Mouse (Mus musculus) liver, embryonic 11.5 days (tissue): Measurements from ENCODE around the gene Gatm. TPM values are rescaled to one million over a fixed set of nuclear protein-coding genes. Genes with fewer than 3 reads are reported as not detected.

Source experiments
- ATAC-seq: fragments of 200-750 bp; cut with Nextera tagmentation; replicated peaks from 2 replicates; pipeline ENCODE4 v1.8.0; 2017; ENCODE audit warnings: moderate number of reproducible peaks, mild to moderate bottlenecking, moderate TSS enrichment, moderate library complexity; ENCODE audit not compliant: low FRiP score
- DNase-seq: peaks from one replicate; pipeline ENCODE4 v3.0.0-alpha.2; 2017; ENCODE audit warnings: low spot score
- H3K27ac ChIP-seq: fragments of 300-500 bp; sonication (generic); 2 replicates; pipeline ENCODE4 v1.5.1; 2014; ENCODE audit warnings: mild to moderate bottlenecking, low read depth, low read length, control low read depth
- H3K27me3 ChIP-seq: fragments of 300-500 bp; sonication (generic); replicated peaks from 2 replicates; pipeline ENCODE4 v1.6.1; 2014; ENCODE audit warnings: low read length, mixed read lengths; ENCODE audit not compliant: control insufficient read depth, insufficient read depth
- H3K36me3 ChIP-seq: fragments of 300-500 bp; sonication (generic); 2 replicates; pipeline ENCODE4 v1.6.1; 2014; ENCODE audit warnings: mild to moderate bottlenecking, low read length, moderate library complexity, mixed read lengths; ENCODE audit not compliant: control insufficient read depth, insufficient read depth
- H3K4me1 ChIP-seq: fragments of 300-500 bp; sonication (generic); replicated peaks from 2 replicates; pipeline ENCODE4 v1.6.1; 2014; ENCODE audit warnings: low read length, mixed read lengths; ENCODE audit not compliant: control insufficient read depth, insufficient read depth
- H3K4me2 ChIP-seq: fragments of 300-500 bp; sonication (generic); 2 replicates; pipeline ENCODE4 v1.6.1; 2014; ENCODE audit warnings: mild to moderate bottlenecking, control low read depth, moderate library complexity
- H3K4me3 ChIP-seq: fragments of 300-500 bp; sonication (generic); 2 replicates; pipeline ENCODE4 v1.5.1; 2014; ENCODE audit warnings: low read depth, low read length, control low read depth
- H3K9ac ChIP-seq: fragments of 300-500 bp; sonication (generic); 2 replicates; pipeline ENCODE4 v1.6.1; 2014; ENCODE audit warnings: low read depth, low read length, control low read depth
- H3K9me3 ChIP-seq: fragments of 300-500 bp; sonication (generic); 2 replicates; pipeline ENCODE4 v1.6.1; 2016; ENCODE audit warnings: low read length, inconsistent platforms, mixed read lengths; ENCODE audit not compliant: control insufficient read depth
- WGBS: fragments of 180-500 bp; shearing (Covaris S2); extraction: QIAGEN DNeasy Blood & Tissue Kit; methylation state at CpG from one replicate; pipeline ENCODE4 v1.1.7; 2014; 5-methylcytosine and 5-hydroxymethylcytosine counted together
- polyA plus RNA-seq: library from polyadenylated mRNA; unstranded; fragments of >200 nt; fragmentation: Nextera tagmentation; extraction: Ambion mirVana; gene quantifications from 2 replicates; pipeline ENCODE4 v1.2.1, GENCODE M21; 2014

The Gatm gene
- polyA plus RNA-seq, 1 experiment from 2014 or later = 24.5 TPM

- Histone ChIP-seq H3K27ac (no peak overlapping the region), H3K4me2 (no peak overlapping the region), H3K4me3 (no peak overlapping the region), H3K9ac (no peak overlapping the region), H3K36me3 (no peaks in the 10 kb centered on the region), H3K4me1 (no peaks in the 10 kb centered on the region), H3K9me3 (no peaks in the 10 kb centered on the region), H3K27me3 (no peaks in the 10 kb centered on the region)
- no peak for DNase-seq
- 57% methylated on average over 11 of the region's 11 CpGs for WGBS
- no peak for ATAC-seq
These were observed 35.6 kb downstream of the Gatm start for GRCm38 (mm10) chr2:122575470-122575869.

DNA sequence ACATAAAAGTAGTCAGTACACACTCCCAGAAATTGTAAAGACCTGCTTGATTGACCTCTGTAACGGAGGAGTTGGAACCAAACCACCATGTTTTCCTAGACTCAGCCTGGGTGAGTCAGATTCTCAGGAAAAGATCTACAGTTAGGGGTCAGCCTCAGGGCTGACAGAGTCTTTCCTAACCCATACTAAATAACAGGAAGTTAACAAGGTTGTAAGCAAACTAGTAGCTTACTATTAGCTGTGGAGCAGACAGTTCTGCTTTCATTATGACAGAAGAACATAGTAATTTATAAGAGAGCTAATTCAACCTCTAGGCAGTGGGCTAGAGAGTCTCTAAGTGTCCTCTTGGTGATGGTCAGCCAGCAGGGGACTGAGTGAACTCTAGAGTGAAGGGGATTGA lies 38.7 kb downstream of the Gatm start:
- H3K27me3 ChIP-seq = no peaks in the 10 kb centered on the region
- no peaks in the 10 kb centered on the region for H3K4me1 ChIP-seq
- H3K4me3 ChIP-seq = no peak overlapping the region
- WGBS = 43% methylated on average over 1 of the region's 1 CpGs
- DNase-seq (no peak), ATAC-seq (no peak)
- no peak overlapping the region for H3K27ac ChIP-seq
- no peak overlapping the region for H3K9ac ChIP-seq
- H3K9me3 ChIP-seq = no peaks in the 10 kb centered on the region
- no peak overlapping the region for H3K4me2 ChIP-seq
- H3K36me3 ChIP-seq = no peaks in the 10 kb centered on the region

- DNase-seq (no peak), ATAC-seq (no peak)
- whole genome bisulfite sequencing = 75% methylated on average over 4 of the region's 4 CpGs
- H3K9ac ChIP-seq = no peak overlapping the region
- no peaks in the 10 kb centered on the region for H3K36me3 ChIP-seq
- no peaks in the 10 kb centered on the region for H3K9me3 ChIP-seq
- no peaks in the 10 kb centered on the region for H3K4me1 ChIP-seq
- H3K4me3 ChIP-seq = no peak overlapping the region
- H3K27ac ChIP-seq = no peak overlapping the region
- no peak overlapping the region for H3K4me2 ChIP-seq
- no peaks in the 10 kb centered on the region for H3K27me3 ChIP-seq
These were observed 39.8 kb downstream of the Gatm start for GRCm38 (mm10) chr2:122571326-122571725.

- Histone ChIP-seq H3K4me2 (no peak overlapping the region), H3K4me1 (no peaks in the 10 kb centered on the region), H3K4me3 (no peak overlapping the region), H3K9me3 (no peaks in the 10 kb centered on the region), H3K36me3 (no peaks in the 10 kb centered on the region), H3K27ac (no peak overlapping the region), H3K27me3 (no peaks in the 10 kb centered on the region), H3K9ac (no peak overlapping the region)
- WGBS = 65% methylated on average over 4 of the region's 4 CpGs
- ATAC-seq (no peak), DNase-seq (no peak)
These were observed 40.7 kb downstream of the Gatm start for GRCm38 (mm10) chr2:122570430-122570829.

DNA sequence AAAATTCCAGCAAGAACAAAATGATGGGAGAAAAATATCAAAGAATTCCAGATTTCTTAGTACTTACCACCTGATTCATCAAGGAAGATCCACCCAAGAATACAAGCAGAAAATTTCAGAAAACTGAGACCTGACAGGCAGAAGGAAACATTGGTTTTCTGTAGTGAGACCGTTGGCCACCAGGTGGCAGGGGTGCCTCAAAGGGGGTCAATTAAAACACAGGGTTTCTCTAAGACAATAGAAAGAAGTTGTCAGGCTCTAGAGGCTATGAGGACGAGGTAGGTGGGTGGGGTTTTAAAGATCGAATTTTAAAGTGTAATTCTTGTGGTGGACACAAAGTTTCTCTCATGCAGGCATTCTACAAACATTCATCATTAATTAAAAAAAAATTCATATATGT lies 41.7 kb downstream of the Gatm start:
- H3K4me2 ChIP-seq = no peak overlapping the region
- no peak overlapping the region for H3K9ac ChIP-seq
- peak; percentile 44 for DNase-seq
- no peaks in the 10 kb centered on the region for H3K27me3 ChIP-seq
- H3K9me3 ChIP-seq = no peaks in the 10 kb centered on the region
- H3K4me1 ChIP-seq = no peaks in the 10 kb centered on the region
- H3K27ac ChIP-seq = no peak overlapping the region
- no peak overlapping the region for H3K4me3 ChIP-seq
- 12% methylated on average over 3 of the region's 3 CpGs for WGBS
- no peak for ATAC-seq
- no peaks in the 10 kb centered on the region for H3K36me3 ChIP-seq

DNA sequence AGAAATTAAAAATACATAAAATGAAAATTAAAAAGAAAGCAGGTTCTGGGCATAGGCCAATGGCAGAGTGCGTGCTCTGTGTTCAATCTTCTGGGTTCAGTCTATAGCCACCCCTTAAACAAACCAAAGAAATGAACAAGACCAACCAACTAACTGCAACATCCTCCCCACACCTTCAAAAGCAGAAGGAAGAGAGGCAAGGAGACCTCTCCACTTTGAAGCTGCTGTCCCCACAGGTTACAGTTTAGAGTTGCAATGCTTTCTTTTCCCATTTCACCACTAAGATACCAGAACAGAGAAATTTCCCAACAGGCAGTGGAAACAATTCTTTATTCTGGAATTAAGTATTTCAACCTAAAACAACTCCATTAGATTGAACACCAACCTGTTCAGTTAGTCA lies 48.9 kb downstream of the Gatm start:
- H3K4me2 ChIP-seq = no peak overlapping the region
- no peaks in the 10 kb centered on the region for H3K9me3 ChIP-seq
- H3K27ac ChIP-seq = no peak overlapping the region
- ATAC-seq = no peak
- no peak overlapping the region for H3K4me3 ChIP-seq
- H3K9ac ChIP-seq = no peak overlapping the region
- no peaks in the 10 kb centered on the region for H3K27me3 ChIP-seq
- H3K4me1 ChIP-seq = no peaks in the 10 kb centered on the region
- 86% methylated on average over 1 of the region's 1 CpGs for WGBS
- DNase-seq = no peak
- H3K36me3 ChIP-seq = no peaks in the 10 kb centered on the region

DNA sequence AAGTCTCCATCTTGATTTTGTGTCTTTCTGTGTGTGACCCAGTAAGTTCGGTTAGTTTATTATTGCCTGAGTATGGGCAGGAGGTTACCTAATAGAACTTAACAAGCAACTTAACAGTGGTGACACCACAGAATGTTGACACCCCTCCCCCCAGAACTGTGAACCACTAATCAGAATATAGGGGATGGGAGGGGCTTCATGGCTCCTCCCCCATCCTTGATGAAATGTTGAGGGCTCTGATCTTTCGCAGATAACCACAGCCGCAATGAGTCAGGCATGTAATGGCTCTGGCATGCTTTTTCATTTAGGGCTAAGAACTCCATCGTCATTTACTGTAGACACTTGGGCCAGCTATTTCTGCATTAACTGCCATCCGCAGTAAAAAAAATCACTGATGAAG lies 49.9 kb downstream of the Gatm start:
- no peak for ATAC-seq
- Histone ChIP-seq H3K27me3 (no peaks in the 10 kb centered on the region), H3K9me3 (no peaks in the 10 kb centered on the region), H3K36me3 (no peaks in the 10 kb centered on the region), H3K9ac (no peak overlapping the region), H3K4me3 (no peak overlapping the region), H3K4me1 (no peaks in the 10 kb centered on the region), H3K4me2 (no peak overlapping the region), H3K27ac (no peak overlapping the region)
- WGBS = 83% methylated on average over 5 of the region's 5 CpGs
- no peak for DNase-seq

DNA sequence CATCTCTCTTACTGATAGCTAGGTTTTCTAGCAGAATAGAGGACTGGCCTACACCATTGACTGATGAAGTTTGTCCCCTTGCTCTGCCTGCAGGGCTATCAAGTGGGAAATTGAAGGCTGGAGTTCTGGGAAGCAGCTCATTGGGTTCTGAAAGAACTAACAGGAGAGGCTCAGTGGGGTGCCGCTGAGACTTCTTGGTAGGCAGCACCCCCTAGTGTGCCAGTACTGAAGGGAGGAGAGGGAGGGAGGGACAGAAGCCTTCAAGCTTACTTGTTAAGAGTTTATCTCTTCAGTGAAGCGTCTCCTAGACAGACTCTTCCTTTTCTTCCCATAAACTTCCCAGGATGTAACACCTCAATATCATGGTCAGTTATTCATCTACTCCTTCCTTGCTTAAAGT lies 52.8 kb downstream of the Gatm start:
- DNase-seq (no peak), ATAC-seq (no peak)
- Histone ChIP-seq H3K4me1 (no peaks in the 10 kb centered on the region), H3K9me3 (no peaks in the 10 kb centered on the region), H3K4me2 (no peak overlapping the region), H3K36me3 (no peaks in the 10 kb centered on the region), H3K4me3 (no peak overlapping the region), H3K27ac (no peak overlapping the region), H3K9ac (no peak overlapping the region), H3K27me3 (no peaks in the 10 kb centered on the region)
- WGBS = 35% methylated on average over 2 of the region's 2 CpGs
